Mouse (Mus musculus): ENCODE results near the gene Plekhg1. TPM values are rescaled to one million over a fixed set of nuclear protein-coding genes. Genes with fewer than 3 reads are reported as not detected.

Plekhg1 gene
- polyA plus RNA-seq, 1 experiment from 2014 or later = 12.7 TPM

- Histone ChIP-seq H3K4me2 (ENCODE audit: low read depth) (no peak overlapping the region), H3K36me3 (ENCODE audit: control insufficient read depth, insufficient read depth, low read length) (no peaks in the 10 kb centered on the region), H3K27me3 (ENCODE audit: control insufficient read depth, insufficient read depth, low read length) (no peaks in the 10 kb centered on the region), H3K4me3 (ENCODE audit: low read depth, low read length) (no peak overlapping the region), H3K27ac (ENCODE audit: low read depth, low read length) (no peak overlapping the region), H3K9me3 (ENCODE audit: control insufficient read depth, low read length) (no peaks in the 10 kb centered on the region), H3K9ac (ENCODE audit: low read length) (no peak overlapping the region), H3K4me1 (ENCODE audit: control insufficient read depth, insufficient read depth, low read length) (no peaks in the 10 kb centered on the region)
- 83% methylated on average over 1 of the region's 1 CpGs for WGBS
- ATAC-seq (ENCODE audit: insufficient read depth, low FRiP score, low TSS enrichment) = no peak
- DNase-seq (ENCODE audit: low spot score) = no peak
Observed at GRCm38 (mm10) chr10:3749580-3749979, 9.4 kb downstream of the Plekhg1 start.

- DNase-seq (ENCODE audit: low spot score) (no peak), ATAC-seq (ENCODE audit: insufficient read depth, low FRiP score, low TSS enrichment) (no peak)
- 76% methylated on average over 5 of the region's 5 CpGs for WGBS
- Histone ChIP-seq H3K9ac (ENCODE audit: low read length) (no peak overlapping the region), H3K4me2 (ENCODE audit: low read depth) (no peak overlapping the region), H3K4me3 (ENCODE audit: low read depth, low read length) (no peak overlapping the region), H3K27ac (ENCODE audit: low read depth, low read length) (no peak overlapping the region), H3K9me3 (ENCODE audit: control insufficient read depth, low read length) (no peaks in the 10 kb centered on the region), H3K4me1 (ENCODE audit: control insufficient read depth, insufficient read depth, low read length) (no peaks in the 10 kb centered on the region), H3K27me3 (ENCODE audit: control insufficient read depth, insufficient read depth, low read length) (no peaks in the 10 kb centered on the region), H3K36me3 (ENCODE audit: control insufficient read depth, insufficient read depth, low read length) (no peaks in the 10 kb centered on the region)
Observed at GRCm38 (mm10) chr10:3761992-3762391, 21.8 kb downstream of the Plekhg1 start.

GRCm38 (mm10) chr10:3763199-3763598 is 23.0 kb downstream of the Plekhg1 start:
- Histone ChIP-seq H3K36me3 (ENCODE audit: control insufficient read depth, insufficient read depth, low read length) (no peaks in the 10 kb centered on the region), H3K9ac (ENCODE audit: low read length) (no peak overlapping the region), H3K9me3 (ENCODE audit: control insufficient read depth, low read length) (no peaks in the 10 kb centered on the region), H3K27me3 (ENCODE audit: control insufficient read depth, insufficient read depth, low read length) (no peaks in the 10 kb centered on the region), H3K4me2 (ENCODE audit: low read depth) (no peak overlapping the region), H3K27ac (ENCODE audit: low read depth, low read length) (no peak overlapping the region), H3K4me3 (ENCODE audit: low read depth, low read length) (no peak overlapping the region), H3K4me1 (ENCODE audit: control insufficient read depth, insufficient read depth, low read length) (no peaks in the 10 kb centered on the region)
- WGBS = 75% methylated on average over 3 of the region's 3 CpGs
- DNase-seq (ENCODE audit: low spot score) (no peak), ATAC-seq (ENCODE audit: insufficient read depth, low FRiP score, low TSS enrichment) (no peak)

- Histone ChIP-seq H3K36me3 (ENCODE audit: control insufficient read depth, insufficient read depth, low read length) (no peaks in the 10 kb centered on the region), H3K4me1 (ENCODE audit: control insufficient read depth, insufficient read depth, low read length) (no peaks in the 10 kb centered on the region), H3K9ac (ENCODE audit: low read length) (no peak overlapping the region), H3K9me3 (ENCODE audit: control insufficient read depth, low read length) (no peaks in the 10 kb centered on the region), H3K4me2 (ENCODE audit: low read depth) (no peak overlapping the region), H3K27me3 (ENCODE audit: control insufficient read depth, insufficient read depth, low read length) (no peaks in the 10 kb centered on the region), H3K27ac (ENCODE audit: low read depth, low read length) (no peak overlapping the region), H3K4me3 (ENCODE audit: low read depth, low read length) (no peak overlapping the region)
- no peak for DNase-seq (ENCODE audit: low spot score)
- no peak for ATAC-seq (ENCODE audit: insufficient read depth, low FRiP score, low TSS enrichment)
- WGBS = 85% methylated on average over 5 of the region's 5 CpGs
Observed at GRCm38 (mm10) chr10:3769131-3769530, 29.0 kb downstream of the Plekhg1 start.

- WGBS = 84% methylated on average over 2 of the region's 2 CpGs
- no peak overlapping the region for H3K4me3 ChIP-seq (ENCODE audit: low read depth, low read length)
- no peak for DNase-seq (ENCODE audit: low spot score)
- no peak overlapping the region for H3K27ac ChIP-seq (ENCODE audit: low read depth, low read length)
- no peaks in the 10 kb centered on the region for H3K36me3 ChIP-seq (ENCODE audit: control insufficient read depth, insufficient read depth, low read length)
- H3K4me1 ChIP-seq (ENCODE audit: control insufficient read depth, insufficient read depth, low read length) = no peaks in the 10 kb centered on the region
- no peak overlapping the region for H3K4me2 ChIP-seq (ENCODE audit: low read depth)
- H3K9ac ChIP-seq (ENCODE audit: low read length) = no peak overlapping the region
- ATAC-seq (ENCODE audit: insufficient read depth, low FRiP score, low TSS enrichment) = no peak
- H3K9me3 ChIP-seq (ENCODE audit: control insufficient read depth, low read length) = no peaks in the 10 kb centered on the region
- H3K27me3 ChIP-seq (ENCODE audit: control insufficient read depth, insufficient read depth, low read length) = no peaks in the 10 kb centered on the region
Observed at GRCm38 (mm10) chr10:3774330-3774729, 34.2 kb downstream of the Plekhg1 start.

GRCm38 (mm10) chr10:3776761-3777160 is 36.6 kb downstream of the Plekhg1 start:
- Histone ChIP-seq H3K27me3 (ENCODE audit: control insufficient read depth, insufficient read depth, low read length) (no peaks in the 10 kb centered on the region), H3K4me3 (ENCODE audit: low read depth, low read length) (no peak overlapping the region), H3K4me2 (ENCODE audit: low read depth) (no peak overlapping the region), H3K36me3 (ENCODE audit: control insufficient read depth, insufficient read depth, low read length) (no peaks in the 10 kb centered on the region), H3K9me3 (ENCODE audit: control insufficient read depth, low read length) (no peaks in the 10 kb centered on the region), H3K4me1 (ENCODE audit: control insufficient read depth, insufficient read depth, low read length) (no peaks in the 10 kb centered on the region), H3K27ac (ENCODE audit: low read depth, low read length) (no peak overlapping the region), H3K9ac (ENCODE audit: low read length) (no peak overlapping the region)
- 81% methylated on average over 2 of the region's 2 CpGs for WGBS
- DNase-seq (ENCODE audit: low spot score) = no peak
- ATAC-seq (ENCODE audit: insufficient read depth, low FRiP score, low TSS enrichment) = no peak

DNA sequence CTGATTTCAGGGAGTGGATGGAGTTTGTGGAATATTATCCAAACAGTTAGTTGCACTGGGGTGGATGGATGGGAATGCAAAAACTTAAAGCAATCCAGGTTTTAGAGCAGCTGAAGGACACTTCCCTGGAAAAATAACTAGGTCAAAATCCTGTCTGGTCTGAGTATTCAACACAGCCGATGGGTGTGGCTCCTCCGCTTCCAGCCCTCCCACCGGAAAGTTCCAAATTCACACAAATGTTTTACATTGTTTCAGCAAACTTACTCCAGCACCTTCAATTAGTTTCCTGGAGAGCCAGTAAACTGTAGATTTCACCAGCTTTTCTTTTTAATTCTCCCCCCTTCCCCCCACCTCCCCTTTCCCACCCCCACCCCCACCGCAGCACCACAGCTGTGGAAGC is 45.2 kb downstream of the Plekhg1 start:
- no peaks in the 10 kb centered on the region for H3K4me1 ChIP-seq (ENCODE audit: control insufficient read depth, insufficient read depth, low read length)
- DNase-seq (ENCODE audit: low spot score) = no peak
- no peak overlapping the region for H3K4me3 ChIP-seq (ENCODE audit: low read depth, low read length)
- WGBS = 95% methylated on average over 4 of the region's 4 CpGs
- ATAC-seq (ENCODE audit: insufficient read depth, low FRiP score, low TSS enrichment) = no peak
- H3K27me3 ChIP-seq (ENCODE audit: control insufficient read depth, insufficient read depth, low read length) = no peaks in the 10 kb centered on the region
- no peak overlapping the region for H3K9ac ChIP-seq (ENCODE audit: low read length)
- H3K4me2 ChIP-seq (ENCODE audit: low read depth) = no peak overlapping the region
- H3K27ac ChIP-seq (ENCODE audit: low read depth, low read length) = no peak overlapping the region
- no peaks in the 10 kb centered on the region for H3K9me3 ChIP-seq (ENCODE audit: control insufficient read depth, low read length)
- H3K36me3 ChIP-seq (ENCODE audit: control insufficient read depth, insufficient read depth, low read length) = no peaks in the 10 kb centered on the region

GRCm38 (mm10) chr10:3786531-3786930 is 46.4 kb downstream of the Plekhg1 start:
- Histone ChIP-seq H3K4me3 (ENCODE audit: low read depth, low read length) (no peak overlapping the region), H3K27me3 (ENCODE audit: control insufficient read depth, insufficient read depth, low read length) (no peaks in the 10 kb centered on the region), H3K4me2 (ENCODE audit: low read depth) (no peak overlapping the region), H3K9me3 (ENCODE audit: control insufficient read depth, low read length) (no peaks in the 10 kb centered on the region), H3K4me1 (ENCODE audit: control insufficient read depth, insufficient read depth, low read length) (no peaks in the 10 kb centered on the region), H3K9ac (ENCODE audit: low read length) (no peak overlapping the region), H3K27ac (ENCODE audit: low read depth, low read length) (no peak overlapping the region), H3K36me3 (ENCODE audit: control insufficient read depth, insufficient read depth, low read length) (no peaks in the 10 kb centered on the region)
- 88% methylated on average over 4 of the region's 4 CpGs for WGBS
- no peak for DNase-seq (ENCODE audit: low spot score)
- ATAC-seq (ENCODE audit: insufficient read depth, low FRiP score, low TSS enrichment) = no peak

- no peak overlapping the region for H3K4me2 ChIP-seq (ENCODE audit: low read depth)
- ATAC-seq (ENCODE audit: insufficient read depth, low FRiP score, low TSS enrichment) (no peak), DNase-seq (ENCODE audit: low spot score) (no peak)
- H3K27me3 ChIP-seq (ENCODE audit: control insufficient read depth, insufficient read depth, low read length) = no peaks in the 10 kb centered on the region
- no peak overlapping the region for H3K4me3 ChIP-seq (ENCODE audit: low read depth, low read length)
- H3K27ac ChIP-seq (ENCODE audit: low read depth, low read length) = no peak overlapping the region
- H3K9me3 ChIP-seq (ENCODE audit: control insufficient read depth, low read length) = no peaks in the 10 kb centered on the region
- no peak overlapping the region for H3K9ac ChIP-seq (ENCODE audit: low read length)
- no peaks in the 10 kb centered on the region for H3K36me3 ChIP-seq (ENCODE audit: control insufficient read depth, insufficient read depth, low read length)
- H3K4me1 ChIP-seq (ENCODE audit: control insufficient read depth, insufficient read depth, low read length) = no peaks in the 10 kb centered on the region
- 85% methylated on average over 5 of the region's 5 CpGs for WGBS
Observed at GRCm38 (mm10) chr10:3787006-3787405, 46.8 kb downstream of the Plekhg1 start.
